Mouse (Mus musculus) liver, adult 2 months (tissue): ENCODE results near the gene Gm20388.

Experiments used
- CTCF ChIP-seq: fragments of 200-500 bp; IDR thresholded peaks from 2 replicates; pipeline ENCODE4 v1.5.1; 2011; ENCODE audit warnings: low read depth, low read length, control low read depth
- POLR2A ChIP-seq: fragments of 200-500 bp; IDR thresholded peaks from 2 replicates; pipeline ENCODE4 v1.6.1; 2011; ENCODE audit warnings: low read length, control low read depth; ENCODE audit not compliant: insufficient read depth; ENCODE audit errors: extremely low read depth

- no peak for TF ChIP-seq CTCF
- TF ChIP-seq POLR2A = no peak
Measured at GRCm38 (mm10) chr8:120265471-120265870, 354.8 kb downstream of the Gm20388 start.
